Mouse (Mus musculus): ENCODE results near the gene Fgfr2. TPM values are rescaled to one million over a fixed set of nuclear protein-coding genes. Genes with fewer than 3 reads are reported as not detected.

The Fgfr2 gene
- polyA plus RNA-seq, 1 experiment from 2014 or later: 110 TPM

DNA sequence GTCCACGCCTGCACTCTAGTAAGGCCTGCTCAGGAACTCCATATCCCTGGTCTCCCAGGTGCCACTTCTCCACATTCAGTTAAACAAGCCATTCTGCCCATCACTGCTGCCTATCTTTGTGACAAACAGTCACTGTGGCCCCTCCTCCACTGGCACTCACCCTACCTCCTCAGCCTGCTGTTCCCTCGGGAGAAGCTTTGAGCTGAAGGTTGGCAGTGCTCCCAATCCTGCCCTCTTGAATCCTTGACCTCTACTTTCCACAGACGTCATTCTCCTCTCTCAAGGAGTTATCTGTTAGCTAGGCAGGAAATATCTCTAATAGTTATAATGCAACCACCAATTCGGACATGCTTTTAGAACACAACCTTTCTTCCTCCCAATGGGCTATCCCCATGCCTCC is 3008.7 kb downstream of the Fgfr2 start:
- DNase-seq (ENCODE audit: low spot score) (peak; percentile 29), ATAC-seq (0 out of 2 replicates have a peak, but pooled peaks have one; percentile 32)
- no peak overlapping the region for H3K27ac ChIP-seq (ENCODE audit: low read length)

More for the DNA sequence above, 3008.7 kb downstream of the Fgfr2 start:
- Histone ChIP-seq H3K4me2 (replicated peaks; ENCODE audit: low read depth, low read length) (no peak overlapping the region), H3K4me3 (ENCODE audit: low read depth, low read length) (no peak overlapping the region), H3K9ac (replicated peaks; ENCODE audit: low read depth) (no peak overlapping the region), H3K9me3 (ENCODE audit: low read length) (no peaks in the 10 kb centered on the region), H3K27me3 (replicated peaks; ENCODE audit: insufficient read depth, low read length) (no peaks in the 10 kb centered on the region), H3K36me3 (ENCODE audit: insufficient read depth, low read length) (no peaks in the 10 kb centered on the region), H3K4me1 (ENCODE audit: insufficient read depth, low read depth, low read length) (no peaks in the 10 kb centered on the region)
- 41% methylated on average over 4 of the region's 4 CpGs for WGBS
- no peak for TF ChIP-seq EP300 (IDR thresholded peaks at IDR 0.05)
- no peak for TF ChIP-seq CTCF (IDR thresholded peaks at IDR 0.05)

Small RNA genes lying within 50 kb of the gene (microRNA-seq; reads per million reads assigned to microRNA genes)
- not detected for gene Mir7061

Other genes starting within 250 kb of the Fgfr2 start
- 13.5 and 13.8 TPM in 2 replicates for gene Zranb1, start 192.2 kb downstream of the Fgfr2 start, polyA plus RNA-seq (2015; fragmentation: Nextera tagmentation; extraction: Ambion mirVana)
- 45.6 and 51.2 TPM in 2 replicates for gene Ctbp2, start 1.0 kb upstream of the Fgfr2 start, polyA plus RNA-seq (2015; fragmentation: Nextera tagmentation; extraction: Ambion mirVana)